Comparison of ENCODE assay signal across 12 mouse cellular contexts in genomic region chr10:117474351-117475085, GRCm38 (mm10).
"Had no signal": no experiment of that assay in that cellular context is flagged by ENCODE, and none has a peak within 500 bp of the region (broad histone marks: within the 10 kb centered on the region; RNA-seq: fewer than 3 reads in every experiment).

No protein-coding gene starts in this region.

- DNase-seq: left cerebral cortex, postnatal 4 days; liver; liver, embryonic 13.5 days; liver, postnatal 0 days; lung, adult 18-20 months; lung, adult 2 months; lung, embryonic 14.5 days; lung, postnatal 10 days; lung, postnatal 14 days; lung, postnatal 36 days; lung, postnatal 4 days; midbrain, embryonic 14.5 days had no signal
